ENCODE assay signal across 8 mouse cellular contexts in the genomic region with DNA sequence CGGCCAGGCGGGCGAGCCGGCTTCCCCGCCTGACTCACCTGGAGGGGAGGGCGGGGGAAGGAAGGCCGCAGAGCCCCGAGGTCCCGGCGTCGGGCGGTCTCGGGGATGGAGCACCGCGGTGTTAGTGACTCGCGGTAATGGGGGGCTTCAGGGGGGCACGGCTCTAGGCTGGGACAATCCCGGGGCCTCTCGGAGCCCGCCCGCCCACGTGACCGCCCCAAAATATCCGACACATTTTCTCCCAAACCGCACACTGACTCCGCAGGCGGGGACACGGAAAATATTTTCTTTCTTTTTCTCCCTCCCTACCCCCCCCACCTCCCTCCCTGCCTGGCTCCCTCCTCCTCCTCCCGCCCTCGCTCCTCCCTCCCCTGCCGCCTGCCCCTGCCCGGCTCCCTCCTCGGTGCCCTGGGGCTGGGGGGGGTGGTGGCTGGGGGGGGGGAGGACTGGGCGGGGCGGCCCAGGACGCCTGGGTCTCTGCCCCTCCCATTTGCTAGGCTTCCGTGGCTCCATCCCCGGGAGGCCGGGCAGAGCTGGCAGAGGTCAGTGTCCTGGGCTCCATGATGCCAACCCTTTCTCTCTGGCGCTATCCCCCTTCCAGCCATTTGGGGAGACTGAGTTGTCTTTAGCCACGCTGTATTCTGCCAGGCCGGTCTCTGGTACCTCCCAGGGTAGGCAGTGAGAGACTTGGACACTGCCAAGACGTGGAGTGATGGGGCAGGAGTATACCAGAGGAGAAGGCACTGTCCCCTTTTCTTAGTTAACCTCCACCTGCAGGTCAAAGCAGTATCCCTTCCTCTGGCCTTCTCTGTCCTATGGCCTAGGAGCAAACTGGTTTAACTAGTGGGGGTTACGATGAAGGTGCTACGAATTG. TPM values are rescaled to one million over a fixed set of nuclear protein-coding genes. Genes with fewer than 3 reads are reported as not detected.
DNase-seq lines count a peak whose midpoint lies in the region; ATAC-seq and TF ChIP-seq lines count a peak whose summit lies in the region.

Gene Rarg (minus strand): TSS at position 316 of the 874 bp plus-strand sequence.

- peak within 1 kb of the TSS; percentile 77 for H3K4me3 ChIP-seq in embryonic fibroblast, embryonic 13.5 days (ENCODE audit: insufficient read depth, low read length)

- TF ChIP-seq POLR2A in embryonic fibroblast, embryonic 13.5 days (IDR thresholded peaks at IDR 0.05; ENCODE audit: low read depth, low read length), result peak; percentile 65

- H3K27ac ChIP-seq in embryonic fibroblast, embryonic 13.5 days (ENCODE audit: insufficient read depth, low read length), result peak within 1 kb of the TSS; percentile 88

- H3K4me1 ChIP-seq in embryonic fibroblast, embryonic 13.5 days (ENCODE audit: control insufficient read depth, insufficient read depth, low read length), result 0 out of 2 replicates have a peak, but pooled peaks cover 9% of the 10 kb centered on the region

- TF ChIP-seq CTCF in embryonic fibroblast, embryonic 13.5 days (IDR thresholded peaks at IDR 0.05; ENCODE audit: borderline replicate concordance, insufficient read depth, low read length), result no peak

- ATAC-seq in megakaryocyte progenitor cell, adult 5-6 weeks (replicated peaks; ENCODE audit: poor library complexity), result peak; percentile 40

- DNase-seq in layer of hippocampus, adult 18-20 months (ENCODE audit: low spot score in 2 of 2), result no peak
- no peak for DNase-seq in layer of hippocampus, adult 9-10 months (ENCODE audit: low spot score)
- DNase-seq in adrenal gland, adult 2 months, result peak; percentile 75
- no peak for DNase-seq in heart, postnatal 4 days
- DNase-seq in left cerebral cortex, adult 8-10 months (ENCODE audit: low spot score in 2 of 2), result no peak
- DNase-seq in urinary bladder, postnatal 14 days (ENCODE audit: low spot score), result peak; percentile 75

RNA-seq across cellular contexts. Expression of gene Rarg, which starts in this region (rescaled TPM):
- total RNA-seq in layer of hippocampus, adult 18-20 months (2021), result 10 to 100 TPM; 11.3 to 13.7 TPM
- total RNA-seq in adrenal gland, adult 2 months (2021), result 10 to 100 TPM; 21.0 to 35.8 TPM
- 29.9 and 32.4 TPM in 2 replicates for polyA plus RNA-seq in adrenal gland, adult 2 months (2012; rRNA removed)
- 70.6 and 91.2 TPM in 2 replicates for polyA plus RNA-seq in embryonic fibroblast, embryonic 13.5 days (2011; ENCODE audit: insufficient read length, low read depth, missing spikeins)
- total RNA-seq in heart, postnatal 4 days (2021), result 10 to 100 TPM; 12.9 to 16.6 TPM
- 10 to 100 TPM; 13.5 to 16.8 (median 16.3) TPM for total RNA-seq in left cerebral cortex, adult 8-10 months (2022)
- 4.1 and 4.8 TPM in 2 replicates for total RNA-seq in megakaryocyte progenitor cell, adult 5-6 weeks (2015)
- 3.9 and 4.2 TPM in 2 replicates for total RNA-seq in megakaryocyte progenitor cell, adult 5-6 weeks (2017)

Comparison
In these comparisons a context has a peak if more than half of its experiments do, and no peak if none do; other contexts are left out.
1. DNase-seq: peak in adrenal gland, adult 2 months (single experiment) and urinary bladder, postnatal 14 days (single experiment); none in layer of hippocampus, adult 18-20 months (0 of 2), layer of hippocampus, adult 9-10 months (single experiment), heart, postnatal 4 days (single experiment) and left cerebral cortex, adult 8-10 months (0 of 2).